Mouse (Mus musculus) forebrain, embryonic 13.5 days (tissue): ENCODE measurements at regions not wholly inside any gene's neighbourhood (a gene's known extent, or its start where the extent isn't known, plus 50 kb on each side); places are given as distances from the start of the nearest gene placed in this dataset.
A peak's percentile ranks its signal among the peaks of the same experiment; 100 is the strongest.

ENCODE experiments used
- ATAC-seq: fragments of 200-750 bp; cut with Nextera tagmentation; 2 replicates; pipeline ENCODE4 v1.8.0; 2017
- H3K27ac ChIP-seq: fragments of 300-500 bp; sonication (generic); 2 replicates; pipeline ENCODE4 v1.5.1; 2015; ENCODE audit warnings: inconsistent platforms, mild to moderate bottlenecking, moderate library complexity
- H3K27me3 ChIP-seq: fragments of 300-500 bp; sonication (generic); 2 replicates; pipeline ENCODE4 v1.6.1; 2015; ENCODE audit warnings: mild to moderate bottlenecking, inconsistent platforms
- H3K36me3 ChIP-seq: fragments of 300-500 bp; sonication (generic); 2 replicates; pipeline ENCODE4 v1.6.1; 2015; ENCODE audit warnings: mild to moderate bottlenecking, inconsistent platforms; ENCODE audit not compliant: poor library complexity, severe bottlenecking
- H3K4me1 ChIP-seq: fragments of 300-500 bp; sonication (generic); 2 replicates; pipeline ENCODE4 v1.6.1; 2015; ENCODE audit warnings: inconsistent platforms
- H3K4me2 ChIP-seq: fragments of 300-500 bp; sonication (generic); 2 replicates; pipeline ENCODE4 v1.6.1; 2015; ENCODE audit warnings: inconsistent platforms, mild to moderate bottlenecking, moderate library complexity
- H3K4me3 ChIP-seq: fragments of 300-500 bp; sonication (generic); 2 replicates; pipeline ENCODE4 v1.5.1; 2015; ENCODE audit warnings: mild to moderate bottlenecking, inconsistent platforms
- H3K9ac ChIP-seq: fragments of 300-500 bp; sonication (generic); 2 replicates; pipeline ENCODE4 v1.6.1; 2015; ENCODE audit warnings: mild to moderate bottlenecking, inconsistent platforms
- H3K9me3 ChIP-seq: fragments of 300-500 bp; sonication (generic); replicated peaks from 2 replicates; pipeline ENCODE4 v1.6.1; 2016; ENCODE audit warnings: inconsistent platforms
- WGBS: fragments of 180-500 bp; shearing (Covaris S2); methylation state at CpG from one replicate; pipeline ENCODE4 v1.1.7; 2015; 5-methylcytosine and 5-hydroxymethylcytosine counted together

DNA sequence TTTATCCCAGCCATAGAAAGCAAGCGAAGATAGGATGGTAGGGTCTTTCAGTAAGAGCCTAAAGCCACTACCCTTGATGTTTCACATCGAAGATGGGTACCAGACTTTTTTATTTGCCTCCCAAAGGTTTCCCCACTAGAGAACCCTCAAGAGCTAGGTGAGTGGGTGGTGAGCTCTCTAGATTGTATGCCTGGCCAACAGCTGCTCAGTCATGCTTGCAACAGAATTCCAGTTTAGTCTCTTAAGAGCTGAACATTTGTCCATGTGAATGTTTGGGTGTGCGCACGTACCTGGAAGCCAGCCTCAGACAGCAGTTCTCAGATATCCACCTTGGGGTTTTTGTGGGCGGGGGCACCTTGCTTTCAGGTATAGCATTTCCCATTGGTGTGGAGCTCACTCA lies 218.5 kb downstream of the Suds3 start:
- Histone ChIP-seq H3K9ac (no peak overlapping the region), H3K36me3 (no peaks in the 10 kb centered on the region), H3K9me3 (no peaks in the 10 kb centered on the region), H3K4me3 (no peak overlapping the region), H3K27ac (no peak overlapping the region), H3K4me1 (peaks cover 21% of the 10 kb centered on the region), H3K27me3 (no peaks in the 10 kb centered on the region), H3K4me2 (no peak overlapping the region)
- no peak for ATAC-seq
- 88% methylated on average over 5 of the region's 5 CpGs for WGBS

DNA sequence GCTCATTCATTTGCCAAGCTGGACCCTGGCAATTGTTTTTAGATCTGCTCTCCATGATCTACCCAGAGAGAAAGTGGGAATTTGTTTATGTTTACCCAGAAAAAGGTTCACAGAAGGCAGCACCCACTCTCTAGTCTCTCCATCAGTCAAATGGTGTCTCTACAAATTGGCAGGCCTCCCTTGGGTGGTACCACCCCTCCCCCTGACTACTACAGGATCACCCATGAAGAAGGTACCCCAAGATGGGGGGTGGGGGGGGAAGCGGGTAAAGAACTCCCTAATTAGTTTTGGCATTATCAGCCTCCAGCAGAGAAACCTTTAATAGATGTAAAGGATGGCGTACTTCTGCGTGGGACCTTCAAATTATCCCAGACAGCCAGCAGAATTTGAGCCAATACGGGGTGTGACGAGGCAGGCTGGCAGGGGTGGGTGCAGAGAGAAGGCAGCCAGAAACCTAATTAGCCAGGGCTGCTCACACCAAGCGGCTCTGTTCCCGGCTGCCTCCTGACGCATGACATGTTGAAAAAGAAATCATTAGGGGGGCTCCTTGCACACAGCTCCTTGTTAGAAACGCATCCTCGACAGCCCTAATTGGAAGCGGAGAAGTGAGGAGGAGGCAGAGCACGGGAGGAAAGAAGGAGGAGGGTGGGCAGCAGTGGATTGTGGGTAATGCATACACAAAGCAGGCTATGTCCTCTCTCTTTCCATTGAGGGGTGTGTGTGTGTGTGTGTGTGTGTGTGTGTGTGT lies 220.7 kb downstream of the Suds3 start:
- H3K4me1 ChIP-seq, result peaks cover 21% of the 10 kb centered on the region
- H3K36me3 ChIP-seq, result no peaks in the 10 kb centered on the region
- peak overlapping the region; percentile 89 for H3K27ac ChIP-seq
- peak; percentile 98 for ATAC-seq
- H3K4me3 ChIP-seq, result no peak overlapping the region
- WGBS, result 10% methylated on average over 12 of the region's 12 CpGs
- H3K4me2 ChIP-seq, result peak overlapping the region; percentile 27
- no peaks in the 10 kb centered on the region for H3K9me3 ChIP-seq
- no peak overlapping the region for H3K9ac ChIP-seq
- no peaks in the 10 kb centered on the region for H3K27me3 ChIP-seq

DNA sequence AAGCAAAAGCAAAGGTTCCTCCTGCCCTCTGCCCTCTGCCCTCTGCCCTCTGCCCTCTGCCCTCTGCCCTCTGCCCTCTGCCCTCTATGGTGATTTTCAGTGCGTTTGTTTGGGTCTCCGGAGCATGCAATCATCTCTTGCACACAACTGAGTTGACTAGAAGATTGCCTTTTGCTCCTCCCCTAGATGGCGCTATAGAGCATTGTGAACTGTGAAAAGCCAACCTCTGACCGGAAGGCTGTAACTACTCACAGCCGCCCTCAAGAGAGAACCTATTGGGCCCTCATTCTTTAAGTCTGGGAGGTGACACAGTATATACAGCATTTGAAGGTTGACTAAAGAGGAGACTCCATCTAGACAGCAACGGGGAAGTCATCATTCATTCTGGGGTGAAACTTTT lies 221.3 kb downstream of the Suds3 start:
- peaks cover 21% of the 10 kb centered on the region for H3K4me1 ChIP-seq
- H3K4me3 ChIP-seq, result no peak overlapping the region
- H3K4me2 ChIP-seq, result no peak overlapping the region
- H3K27me3 ChIP-seq, result no peaks in the 10 kb centered on the region
- H3K9ac ChIP-seq, result no peak overlapping the region
- peak overlapping the region; percentile 89 for H3K27ac ChIP-seq
- ATAC-seq, result no peak
- no peaks in the 10 kb centered on the region for H3K9me3 ChIP-seq
- H3K36me3 ChIP-seq, result no peaks in the 10 kb centered on the region
- 79% methylated on average over 6 of the region's 6 CpGs for WGBS

DNA sequence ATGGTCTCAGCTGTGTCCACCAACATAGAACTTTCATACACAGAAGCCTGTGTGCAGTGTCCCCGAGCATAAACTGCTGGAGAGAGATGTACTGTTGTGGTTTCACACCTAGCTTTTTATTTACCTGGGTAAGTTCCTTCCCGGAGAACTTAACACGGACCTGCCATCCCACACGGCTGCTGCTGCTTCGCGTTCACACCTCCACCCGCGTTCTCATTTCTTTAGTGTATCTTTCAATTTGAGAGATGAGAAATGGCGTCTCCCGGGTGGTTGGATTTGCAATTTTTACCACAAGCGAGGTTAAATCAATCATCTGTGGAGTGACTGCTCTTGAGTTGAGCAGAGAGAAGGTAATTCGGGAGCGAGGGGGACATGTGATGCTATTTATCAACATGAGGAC lies 223.0 kb downstream of the Suds3 start:
- H3K4me3 ChIP-seq, result no peak overlapping the region
- 82% methylated on average over 13 of the region's 13 CpGs for WGBS
- no peaks in the 10 kb centered on the region for H3K36me3 ChIP-seq
- no peaks in the 10 kb centered on the region for H3K27me3 ChIP-seq
- peaks cover 21% of the 10 kb centered on the region for H3K4me1 ChIP-seq
- ATAC-seq, result no peak
- H3K9me3 ChIP-seq, result no peaks in the 10 kb centered on the region
- H3K4me2 ChIP-seq, result no peak overlapping the region
- peak overlapping the region; percentile 7; the same call in 1 of the 2 replicates for H3K27ac ChIP-seq
- H3K9ac ChIP-seq, result no peak overlapping the region

DNA sequence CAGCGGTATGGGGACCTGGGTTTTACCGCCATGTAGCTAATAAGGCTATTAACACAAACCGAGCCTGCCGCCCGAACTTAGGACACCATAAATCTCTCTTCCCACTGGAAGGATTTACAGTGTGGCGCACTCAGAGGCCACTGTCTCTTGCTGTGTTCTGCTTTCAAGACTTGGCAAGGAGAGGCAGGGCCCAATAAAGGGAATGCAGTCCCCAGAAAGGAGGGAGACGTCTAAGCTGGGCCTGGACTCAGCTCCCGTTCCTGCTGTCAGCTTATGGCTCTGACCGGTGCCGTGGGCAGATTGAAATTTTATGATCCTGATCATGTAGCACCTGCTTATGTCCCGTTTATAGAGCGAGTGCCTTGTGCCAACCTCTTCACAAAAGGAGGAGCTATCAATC lies 226.7 kb downstream of the Suds3 start:
- ATAC-seq, result no peak
- no peaks in the 10 kb centered on the region for H3K9me3 ChIP-seq
- H3K27ac ChIP-seq, result no peak overlapping the region

DNA sequence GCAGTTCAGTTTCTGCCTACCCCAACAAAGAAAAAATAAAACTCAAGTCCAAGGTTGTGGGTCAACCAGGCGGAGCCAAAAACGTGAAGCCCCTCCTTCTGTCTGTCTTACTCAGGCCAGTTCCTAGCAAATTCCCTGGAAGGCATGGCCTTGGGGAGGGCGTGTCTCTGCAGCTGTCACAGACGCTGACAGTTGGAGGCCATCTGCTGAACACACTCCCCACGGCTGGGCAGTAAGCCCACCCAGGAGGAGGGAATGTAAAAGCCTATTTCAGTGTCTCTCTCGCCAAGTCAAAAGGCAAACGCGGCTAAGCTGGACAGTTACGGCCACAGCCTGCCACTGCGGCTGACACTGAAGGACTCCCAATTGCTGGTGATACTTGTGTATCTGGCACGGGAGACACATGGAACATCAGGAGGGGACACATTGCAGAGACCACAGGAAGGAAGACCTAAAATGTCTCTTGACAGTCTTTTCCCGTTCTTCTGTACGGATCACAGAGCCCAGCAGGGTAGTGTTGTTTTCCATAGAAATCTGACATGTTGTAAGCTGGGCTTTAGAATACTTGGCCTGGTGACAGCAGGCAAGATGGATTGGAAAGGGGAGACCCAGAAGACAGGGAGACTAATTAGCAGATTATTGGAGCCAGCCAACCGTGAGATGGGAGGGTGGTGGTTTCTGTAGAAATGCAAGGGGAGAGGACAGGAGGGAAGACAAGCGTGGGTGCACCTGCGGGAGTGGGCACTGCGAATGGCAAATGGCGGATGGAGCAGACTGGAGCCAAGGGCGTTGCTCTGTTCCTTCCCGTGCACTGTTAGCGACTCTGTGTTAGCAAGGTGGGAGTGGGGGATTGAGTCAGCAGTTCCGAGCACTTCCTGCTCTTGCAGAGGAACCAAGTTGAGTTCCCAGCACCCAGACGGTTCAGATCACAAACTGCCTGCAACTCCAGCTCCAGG lies 229.5 kb downstream of the Suds3 start:
- Histone ChIP-seq H3K9me3 (no peaks in the 10 kb centered on the region), H3K4me2 (peak overlapping the region; percentile 27), H3K27me3 (no peaks in the 10 kb centered on the region), H3K4me3 (no peak overlapping the region), H3K4me1 (peaks cover 20% of the 10 kb centered on the region), H3K36me3 (no peaks in the 10 kb centered on the region), H3K9ac (no peak overlapping the region), H3K27ac (peak overlapping the region; percentile 89)
- ATAC-seq, result peak; percentile 83
- 49% methylated on average over 23 of the region's 23 CpGs for WGBS

More for the DNA sequence above, 226.7 kb downstream of the Suds3 start:
- H3K4me2 ChIP-seq, result no peak overlapping the region
- H3K4me1 ChIP-seq, result peaks cover 32% of the 10 kb centered on the region
- H3K4me3 ChIP-seq, result no peak overlapping the region
- WGBS, result 74% methylated on average over 12 of the region's 12 CpGs
- no peaks in the 10 kb centered on the region for H3K27me3 ChIP-seq
- no peaks in the 10 kb centered on the region for H3K36me3 ChIP-seq
- H3K9ac ChIP-seq, result no peak overlapping the region

DNA sequence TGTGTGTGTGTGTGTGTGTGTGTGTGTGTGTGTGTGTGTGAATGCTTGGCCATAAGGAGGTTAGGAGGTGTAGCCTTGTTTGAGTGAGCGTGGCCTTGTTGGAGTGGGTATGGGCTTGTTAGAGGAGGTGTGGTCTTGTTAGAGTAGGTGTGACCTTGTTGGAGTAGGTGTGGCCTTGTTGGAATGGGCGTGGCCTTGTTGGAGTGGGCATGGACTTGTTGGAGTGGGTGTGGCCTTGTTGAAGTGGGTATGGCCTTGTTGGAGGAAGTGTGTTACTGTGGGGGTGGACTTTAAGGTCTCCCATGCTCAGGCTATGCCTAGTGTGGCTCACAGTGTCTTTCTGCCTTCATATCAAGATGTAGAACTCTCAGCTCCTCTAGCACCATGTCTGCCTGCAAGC lies 236.2 kb downstream of the Suds3 start:
- Histone ChIP-seq H3K27me3 (no peaks in the 10 kb centered on the region), H3K36me3 (no peaks in the 10 kb centered on the region), H3K4me1 (no peaks in the 10 kb centered on the region), H3K9me3 (no peaks in the 10 kb centered on the region), H3K27ac (no peak overlapping the region), H3K4me3 (no peak overlapping the region), H3K4me2 (no peak overlapping the region), H3K9ac (no peak overlapping the region)
- WGBS, result 81% methylated on average over 2 of the region's 2 CpGs
- no peak for ATAC-seq

DNA sequence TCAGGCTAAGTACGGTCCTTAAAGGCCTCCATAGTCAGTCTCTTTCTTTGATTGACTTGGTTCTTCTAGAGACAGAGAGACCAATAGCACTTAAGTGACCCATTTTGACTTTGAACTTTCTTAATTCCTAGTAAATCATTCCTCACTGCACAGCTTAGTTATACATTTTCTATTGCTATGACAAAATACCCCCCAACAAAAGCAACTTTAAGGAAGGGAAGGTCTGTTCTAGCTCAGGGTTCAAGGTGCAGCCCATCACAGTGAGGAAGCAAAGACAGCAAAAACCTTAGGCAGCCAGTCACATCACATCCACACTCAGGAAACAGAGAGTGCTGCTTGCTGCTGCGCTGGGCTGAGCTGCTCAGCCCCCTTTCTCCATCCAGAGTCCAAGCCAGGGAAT lies 241.0 kb downstream of the Suds3 start:
- Histone ChIP-seq H3K27me3 (no peaks in the 10 kb centered on the region), H3K27ac (no peak overlapping the region), H3K4me2 (no peak overlapping the region), H3K9me3 (no peaks in the 10 kb centered on the region), H3K4me1 (no peaks in the 10 kb centered on the region), H3K9ac (no peak overlapping the region), H3K36me3 (no peaks in the 10 kb centered on the region), H3K4me3 (no peak overlapping the region)
- ATAC-seq, result no peak
- WGBS, result 74% methylated on average over 2 of the region's 2 CpGs

DNA sequence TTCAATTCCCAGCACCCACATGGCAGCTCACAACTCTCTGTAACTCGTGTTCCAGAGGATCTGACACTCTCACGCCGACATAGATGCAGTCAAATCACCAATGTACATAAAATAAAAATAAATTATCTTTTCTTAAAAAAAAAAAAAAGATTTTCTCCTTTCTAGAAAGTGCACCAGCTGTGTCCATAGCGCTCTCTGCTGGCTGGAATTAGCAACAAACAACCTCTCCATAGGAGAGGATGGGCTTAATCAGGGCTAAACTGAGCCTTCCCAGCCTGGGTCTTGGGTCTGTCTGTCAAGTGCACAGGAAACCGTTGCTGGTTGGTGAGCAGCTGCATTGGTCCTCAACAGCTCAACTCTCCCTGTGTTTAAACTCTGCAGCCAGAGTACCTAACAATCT lies 247.8 kb downstream of the Suds3 start:
- ATAC-seq, result no peak
- WGBS, result 83% methylated on average over 5 of the region's 5 CpGs
- H3K9ac ChIP-seq, result no peak overlapping the region

DNA sequence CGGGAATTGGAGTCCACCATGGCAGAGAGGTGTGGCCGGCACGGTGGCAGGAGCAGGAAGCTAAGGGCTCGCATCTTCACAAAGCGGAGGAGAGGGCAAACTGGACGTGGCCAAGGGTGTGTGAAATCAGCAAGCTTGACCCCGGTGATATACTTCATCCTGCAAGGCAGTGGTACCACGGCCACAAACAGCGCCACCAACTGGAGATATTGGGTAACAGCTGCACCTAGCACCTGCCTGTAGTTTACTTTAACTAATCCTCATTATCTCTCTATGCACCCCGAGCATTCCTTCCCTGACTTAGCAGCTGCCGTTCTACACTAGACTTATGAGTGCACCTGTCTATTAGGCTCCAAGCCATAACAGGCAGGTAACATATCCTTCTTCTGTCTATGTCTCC lies 251.6 kb downstream of the Suds3 start:
- Histone ChIP-seq H3K9ac (no peak overlapping the region), H3K9me3 (no peaks in the 10 kb centered on the region), H3K4me3 (no peak overlapping the region), H3K36me3 (no peaks in the 10 kb centered on the region), H3K27ac (no peak overlapping the region), H3K4me2 (no peak overlapping the region), H3K27me3 (no peaks in the 10 kb centered on the region), H3K4me1 (no peaks in the 10 kb centered on the region)
- no peak for ATAC-seq
- 94% methylated on average over 11 of the region's 11 CpGs for WGBS

More for the DNA sequence above, 247.8 kb downstream of the Suds3 start:
- Histone ChIP-seq H3K4me3 (no peak overlapping the region), H3K4me2 (no peak overlapping the region), H3K36me3 (no peaks in the 10 kb centered on the region), H3K27me3 (no peaks in the 10 kb centered on the region), H3K27ac (no peak overlapping the region), H3K4me1 (no peaks in the 10 kb centered on the region), H3K9me3 (no peaks in the 10 kb centered on the region)

DNA sequence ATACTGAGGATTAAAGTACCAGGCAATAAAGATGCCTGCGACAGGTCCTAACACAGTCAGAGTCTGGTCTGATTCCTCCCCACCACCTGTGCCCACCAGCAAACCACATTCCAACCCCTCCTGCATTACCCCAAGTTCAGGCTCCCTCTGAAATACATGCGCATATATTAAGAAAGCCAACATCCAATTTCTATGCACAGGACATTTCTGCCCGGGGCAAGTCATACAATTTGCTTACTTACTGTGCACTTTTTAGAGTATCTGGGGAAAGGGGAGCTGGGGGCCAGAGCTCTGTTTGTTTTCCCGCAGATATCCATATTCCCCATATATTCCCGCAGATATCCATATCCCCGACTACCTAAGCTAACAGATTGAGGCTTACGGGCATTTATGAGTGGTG lies 261.1 kb upstream of the Srrm4 start:
- Histone ChIP-seq H3K27me3 (no peaks in the 10 kb centered on the region), H3K36me3 (no peaks in the 10 kb centered on the region), H3K4me1 (0 out of 2 replicates have a peak, but pooled peaks cover 16% of the 10 kb centered on the region), H3K9me3 (0 out of 2 replicates have a peak, but pooled peaks cover 5% of the 10 kb centered on the region), H3K9ac (no peak overlapping the region), H3K4me2 (no peak overlapping the region), H3K4me3 (no peak overlapping the region), H3K27ac (no peak overlapping the region)
- ATAC-seq, result no peak
- 75% methylated on average over 7 of the region's 7 CpGs for whole genome bisulfite sequencing

DNA sequence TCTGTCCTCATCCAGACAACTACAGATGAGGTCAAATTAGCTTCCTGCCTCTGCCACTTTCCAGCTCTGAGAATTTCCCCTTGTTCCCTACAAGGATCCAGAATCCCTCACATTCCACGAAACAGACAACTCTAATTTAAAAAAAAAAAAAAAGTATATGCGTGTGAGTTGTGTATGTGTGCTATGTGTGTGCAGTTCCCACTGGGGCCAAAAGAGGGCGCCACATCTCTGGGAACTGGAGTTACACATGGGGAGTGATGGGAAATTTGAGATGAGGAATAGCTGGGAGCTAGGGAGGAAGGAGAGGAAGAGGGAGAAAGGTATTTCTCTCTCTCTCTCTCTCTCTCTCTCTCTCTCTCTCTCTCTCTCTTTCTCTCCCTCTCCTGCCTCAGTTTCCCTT lies 240.3 kb upstream of the Srrm4 start:
- no peaks in the 10 kb centered on the region; the same call in 1 of the 2 replicates for H3K9me3 ChIP-seq
- no peak overlapping the region for H3K27ac ChIP-seq
- no peaks in the 10 kb centered on the region for H3K36me3 ChIP-seq
- H3K4me2 ChIP-seq, result no peak overlapping the region
- no peak for ATAC-seq
- no peaks in the 10 kb centered on the region for H3K4me1 ChIP-seq
- H3K4me3 ChIP-seq, result no peak overlapping the region
- 77% methylated on average over 3 of the region's 3 CpGs for WGBS
- 0 out of 2 replicates have a peak, but pooled peaks cover 3% of the 10 kb centered on the region for H3K27me3 ChIP-seq
- H3K9ac ChIP-seq, result no peak overlapping the region
